Mouse (Mus musculus): ENCODE data around the gene Lamb3. TPM values are rescaled to one million over a fixed set of nuclear protein-coding genes. Genes with fewer than 3 reads are reported as not detected.
"Not testable (repeated sequence)": the region's sequence is repeated elsewhere in the genome, so short reads cannot be mapped to it uniquely, and the experiment has no call there.

Gene Lamb3
- total RNA-seq, 2 experiments from 2014 or later = 1.4 to 2.1 TPM

- intact Hi-C loops (cut with DNase I) = no loop called here
- no peak for DNase-seq (ENCODE audit: extremely low spot score in 1 of 2, low spot score in 2 of 2)
Measured at GRCm38 (mm10) chr1:193263026-193263907, 55.8 kb downstream of the Lamb3 start.

DNA sequence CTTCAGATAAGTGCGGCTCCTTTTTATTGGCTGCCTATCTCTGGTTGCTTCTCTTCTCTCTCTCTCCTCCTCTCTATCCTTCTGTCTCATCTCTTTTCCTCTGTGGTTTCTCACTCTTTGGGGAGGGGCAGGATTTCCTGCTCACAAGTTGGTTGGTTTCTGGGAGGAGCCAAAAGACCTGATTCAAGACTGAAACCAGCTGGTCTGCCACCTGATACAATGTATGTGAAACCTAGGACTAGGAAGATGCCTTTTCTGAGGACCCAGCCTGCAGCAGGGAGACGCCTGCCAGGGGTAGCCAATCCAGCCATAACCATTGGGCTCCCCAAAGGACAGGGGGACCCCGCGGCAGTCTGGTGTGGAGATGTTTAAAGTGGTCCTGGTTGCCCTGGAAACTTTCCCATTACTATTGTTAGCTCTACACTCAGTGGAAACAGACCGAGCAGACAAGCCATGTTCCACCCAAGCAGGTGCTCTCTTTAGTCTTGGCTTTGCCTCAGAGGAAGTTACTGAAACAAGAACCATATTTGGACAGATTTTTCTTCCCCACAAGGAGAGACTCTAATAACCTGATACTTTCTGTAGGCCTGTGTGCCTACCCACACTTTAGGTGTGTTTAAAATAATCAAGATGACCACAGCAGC, 56.6 kb downstream of the Lamb3 start, which contains the start of gene Hsd11b1:
Hsd11b1 (minus strand) TSS at position 121 of the 644 bp plus-strand sequence.
- DNase-seq (ENCODE audit: extremely low spot score in 1 of 2, low spot score in 2 of 2) = no peak
- intact Hi-C loops (cut with DNase I) = no loop called here

GRCm38 (mm10) chr1:193265734-193266133, 58.2 kb downstream of the Lamb3 start:
- DNase-seq (ENCODE audit: extremely low spot score in 1 of 2, low spot score in 2 of 2) = no peak

GRCm38 (mm10) chr1:193270965-193271763, 63.7 kb downstream of the Lamb3 start:
- no peak for DNase-seq (ENCODE audit: extremely low spot score in 1 of 2, low spot score in 2 of 2)
- intact Hi-C loops (cut with DNase I) = no loop called here

More at GRCm38 (mm10) chr1:193265734-193266133, 58.2 kb downstream of the Lamb3 start:
- intact Hi-C loops (cut with DNase I) = no loop called here

DNA sequence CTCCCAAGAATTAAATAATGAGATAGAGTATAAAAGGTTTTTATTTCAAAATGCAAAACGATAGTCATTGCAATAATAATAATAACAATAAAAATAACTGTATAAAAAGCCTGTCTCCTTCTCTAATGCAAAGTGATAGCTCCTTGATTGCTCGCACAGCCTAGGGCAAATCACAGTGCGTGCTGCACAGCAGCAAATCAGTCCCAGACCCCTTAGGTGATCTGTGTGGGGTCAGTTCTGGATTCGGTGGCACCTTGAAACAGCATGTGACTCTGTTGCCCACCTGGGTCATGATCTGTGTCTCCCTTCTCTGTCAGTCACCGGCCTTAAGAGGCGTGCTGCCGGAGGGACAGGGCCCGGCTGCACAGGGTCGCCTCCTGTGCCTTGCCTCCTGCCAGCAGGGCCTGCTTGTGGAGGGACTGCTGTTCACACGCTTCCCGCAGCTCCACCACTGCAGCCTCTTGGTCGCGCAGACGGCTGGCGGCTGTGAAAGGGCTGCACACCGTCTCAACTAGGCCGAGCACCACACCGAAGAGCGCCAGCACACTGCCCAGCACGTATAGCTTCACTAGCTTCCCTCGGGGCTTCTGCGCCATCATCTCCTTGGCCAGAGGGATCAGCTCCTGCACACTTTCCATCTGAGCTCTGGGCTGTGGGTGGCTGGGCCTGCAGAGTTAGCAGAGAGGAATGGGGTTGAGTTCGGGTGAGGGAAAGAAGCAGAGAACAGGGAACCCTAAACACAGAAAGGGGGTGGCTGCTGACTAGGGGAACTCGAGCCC, 64.8 kb downstream of the Lamb3 start:
- DNase-seq (ENCODE audit: extremely low spot score in 1 of 2, low spot score in 2 of 2) = peak in 1 of 2 experiments; percentile 55

DNA sequence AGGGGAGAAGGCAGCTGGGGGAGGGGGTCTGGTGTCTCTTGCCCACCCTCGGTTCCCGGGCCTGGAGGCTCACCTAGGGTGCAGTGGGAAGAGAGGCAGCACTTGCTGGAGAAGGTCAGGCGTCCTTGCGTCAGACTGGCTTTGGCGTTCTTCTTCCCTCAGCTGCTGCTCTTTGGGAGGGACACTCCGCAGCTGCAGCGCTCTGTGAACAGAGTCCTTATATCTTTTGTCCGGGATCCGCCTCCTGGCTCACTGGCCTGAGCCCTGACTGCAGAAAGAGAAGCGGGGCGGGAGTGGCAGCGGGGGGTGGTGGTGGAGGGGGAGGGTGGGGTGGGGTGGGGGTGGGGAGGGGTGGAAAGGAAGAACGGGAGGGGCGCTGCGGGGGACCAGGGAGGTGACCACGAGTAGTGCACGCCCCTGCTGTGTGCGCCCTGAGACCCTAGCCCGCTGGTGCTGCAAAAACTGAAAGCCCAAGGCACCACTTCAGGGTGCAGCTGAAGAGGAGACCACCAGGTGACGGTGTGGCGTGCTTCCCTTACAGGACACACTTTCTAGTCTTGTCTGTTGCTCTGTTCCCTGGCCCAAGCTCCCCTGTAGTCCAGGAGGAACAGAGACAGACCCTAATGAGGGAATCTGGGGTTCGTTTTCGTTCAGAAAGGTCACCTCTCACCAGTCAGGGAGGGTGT, 65.6 kb downstream of the Lamb3 start, which contains the start of gene G0s2:
G0s2 (minus strand) TSS at position 302 of the 686 bp plus-strand sequence.
- DNase-seq (ENCODE audit: extremely low spot score in 1 of 2, low spot score in 2 of 2) = peak; percentile 51 to 81
- intact Hi-C loops (cut with DNase I) = no loop called here

More for the DNA sequence above, 64.8 kb downstream of the Lamb3 start:
- intact Hi-C loops (cut with DNase I) = no loop called here

DNA sequence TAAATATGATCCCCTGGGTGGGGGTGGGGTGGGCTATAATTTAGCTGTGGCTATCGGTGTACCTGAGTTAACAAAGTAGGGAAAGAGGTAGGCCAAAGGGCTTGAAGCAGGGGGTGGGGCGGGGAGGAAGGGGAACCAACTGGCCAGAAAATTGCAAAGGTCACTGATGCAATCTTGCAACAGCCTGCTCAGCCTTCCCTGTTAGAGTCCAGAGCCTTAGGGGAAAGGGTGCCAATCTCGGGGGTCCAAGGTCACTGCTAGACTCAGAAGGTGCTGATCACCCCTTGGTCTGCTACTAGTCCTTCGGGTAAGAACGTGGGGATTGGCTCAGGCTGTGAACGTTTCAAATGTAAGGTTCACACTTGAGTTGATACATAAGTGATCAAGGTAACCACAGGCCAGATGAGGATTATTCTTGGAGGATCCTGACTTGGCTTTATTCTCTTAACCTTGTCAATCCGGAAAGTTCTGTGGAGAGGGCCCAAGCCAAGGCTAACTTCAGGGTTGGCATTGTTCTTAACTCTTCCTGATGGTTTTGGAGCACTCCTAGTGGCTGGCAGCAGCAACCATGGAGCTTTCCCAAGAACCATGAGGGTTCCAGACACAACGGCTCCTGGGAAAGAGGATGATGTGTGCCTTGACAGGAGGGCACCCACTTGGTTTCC, 67.0 kb downstream of the Lamb3 start:
- DNase-seq (ENCODE audit: extremely low spot score in 1 of 2, low spot score in 2 of 2) = no peak
- intact Hi-C loops (cut with DNase I) = no loop called here

DNA sequence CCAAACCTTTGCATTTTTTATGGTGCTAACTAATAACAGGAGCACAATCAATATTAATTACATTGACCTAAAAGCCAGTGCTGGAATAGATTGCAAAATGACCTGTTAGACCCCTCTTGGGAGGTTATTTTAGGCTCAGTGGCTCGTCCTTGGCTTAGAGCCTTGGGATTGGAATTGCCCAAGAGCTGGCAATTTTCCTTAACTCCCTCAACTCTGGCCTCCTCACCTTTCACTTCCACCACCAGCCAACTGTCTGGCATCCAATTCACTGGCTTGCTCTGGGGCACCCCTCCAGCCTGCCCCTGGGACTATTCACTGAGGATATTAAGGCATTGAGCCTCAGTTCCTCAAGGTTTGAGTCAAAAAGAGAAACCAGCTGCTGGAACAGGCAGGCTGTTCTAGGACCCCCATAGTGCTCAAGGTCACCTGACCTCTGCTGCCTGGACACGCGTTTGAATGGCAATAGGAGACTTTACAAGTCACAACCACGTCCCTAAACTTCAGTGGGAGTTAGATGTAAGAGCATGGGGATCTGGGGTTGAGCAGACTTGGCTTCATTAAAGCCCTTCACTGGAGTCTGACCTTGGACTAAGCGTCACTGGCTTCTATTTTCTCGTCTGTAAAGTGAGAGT, 71.0 kb downstream of the Lamb3 start:
- intact Hi-C loops (cut with DNase I) = no loop called here
- DNase-seq (ENCODE audit: extremely low spot score in 1 of 2, low spot score in 2 of 2) = no peak

- no peak for DNase-seq (ENCODE audit: extremely low spot score in 1 of 2, low spot score in 2 of 2)
Measured at GRCm38 (mm10) chr1:193279492-193279891, 72.0 kb downstream of the Lamb3 start.

GRCm38 (mm10) chr1:193281344-193281743, 73.8 kb downstream of the Lamb3 start:
- no peak for DNase-seq (ENCODE audit: extremely low spot score in 1 of 2, low spot score in 2 of 2)
- intact Hi-C loops (cut with DNase I) = no loop called here

More at GRCm38 (mm10) chr1:193279492-193279891, 72.0 kb downstream of the Lamb3 start:
- intact Hi-C loops (cut with DNase I) = no loop called here

- intact Hi-C loops (cut with DNase I) = no loop called here
- no peak for DNase-seq (ENCODE audit: extremely low spot score in 1 of 2, low spot score in 2 of 2)
Measured at GRCm38 (mm10) chr1:193284228-193284779, 76.8 kb downstream of the Lamb3 start.

DNA sequence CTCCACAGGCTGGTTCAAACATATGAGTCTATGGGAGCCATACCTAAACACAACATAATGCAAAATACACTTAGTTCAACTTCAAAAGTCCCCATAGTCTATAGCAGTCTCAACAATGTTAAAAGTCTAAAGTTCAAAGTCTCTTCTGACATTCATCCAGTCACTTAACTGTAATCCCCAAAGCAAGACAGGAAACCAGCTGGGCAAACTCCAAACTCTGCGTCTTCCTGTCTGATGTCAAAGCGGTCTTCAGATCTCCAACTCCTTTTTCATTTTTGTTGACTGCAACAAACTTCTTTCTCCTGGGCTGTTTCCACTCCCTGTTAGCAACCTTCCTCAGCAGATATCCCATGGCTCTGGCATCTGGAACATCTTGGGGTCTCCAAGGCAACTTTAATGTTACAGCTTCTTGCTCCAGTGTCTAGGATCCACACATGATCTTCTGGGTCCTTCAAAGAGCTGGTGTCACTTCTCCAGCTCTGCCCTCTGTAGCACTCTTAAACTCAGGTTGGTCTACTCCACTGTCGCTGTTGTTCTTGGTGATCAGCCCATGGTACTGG, 78.3 kb downstream of the Lamb3 start:
- DNase-seq (ENCODE audit: extremely low spot score in 1 of 2, low spot score in 2 of 2); intact Hi-C loops (cut with DNase I): not testable (repeated sequence)

- no peak for DNase-seq (ENCODE audit: extremely low spot score in 1 of 2, low spot score in 2 of 2)
- intact Hi-C loops (cut with DNase I) = no loop called here
Measured at GRCm38 (mm10) chr1:193287578-193287977, 80.1 kb downstream of the Lamb3 start.

DNA sequence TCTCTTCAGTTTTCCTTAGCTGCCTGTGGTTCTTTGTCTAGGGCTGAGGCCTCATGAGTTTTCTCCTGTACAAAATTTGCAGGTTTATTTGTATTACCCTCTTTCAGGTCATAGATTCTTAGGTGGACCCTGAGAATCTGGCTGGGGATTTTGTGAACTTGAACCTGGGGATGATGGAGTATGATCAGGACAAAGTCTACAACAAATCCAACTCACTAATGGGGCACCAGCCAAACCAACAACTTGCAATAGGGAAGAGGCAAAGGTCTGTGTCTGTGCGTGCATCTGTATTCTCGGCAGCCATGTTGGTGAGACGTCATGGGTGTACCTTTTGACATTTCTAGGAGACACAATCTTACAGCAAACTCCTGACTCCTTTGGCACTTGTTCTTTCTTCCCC, 81.6 kb downstream of the Lamb3 start:
- DNase-seq (ENCODE audit: extremely low spot score in 1 of 2, low spot score in 2 of 2) = no peak
- intact Hi-C loops (cut with DNase I) = no loop called here

DNA sequence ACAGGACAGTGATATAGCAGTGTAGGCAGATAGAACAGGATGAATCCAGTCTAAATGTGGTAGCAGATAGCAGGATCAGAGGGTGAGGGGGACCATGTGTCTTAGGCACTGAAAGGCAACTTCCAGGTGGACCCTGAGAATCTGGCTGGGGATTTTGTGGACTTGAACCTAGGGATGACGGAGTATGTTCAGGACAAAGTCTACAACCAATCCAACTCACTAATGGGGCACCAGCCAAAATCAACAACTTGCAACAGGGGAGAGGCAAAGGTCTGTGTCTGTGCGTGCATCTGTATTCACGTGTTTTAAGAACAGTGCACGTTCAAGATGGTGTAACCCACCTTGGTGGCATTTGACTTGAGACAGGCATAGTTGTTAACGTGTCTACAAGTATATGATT, 82.4 kb downstream of the Lamb3 start:
- intact Hi-C loops (cut with DNase I) = no loop called here
- no peak for DNase-seq (ENCODE audit: extremely low spot score in 1 of 2, low spot score in 2 of 2)

GRCm38 (mm10) chr1:193290686-193291085, 83.2 kb downstream of the Lamb3 start:
- intact Hi-C loops (cut with DNase I) = no loop called here
- DNase-seq (ENCODE audit: extremely low spot score in 1 of 2, low spot score in 2 of 2) = no peak

Data from left cerebral cortex, postnatal 10 days (tissue).